Mouse (Mus musculus) left cerebral cortex, adult 2 months (tissue): ENCODE results near the gene Csnk1g1. TPM values are rescaled to one million over a fixed set of nuclear protein-coding genes. Genes with fewer than 3 reads are reported as not detected.

Experiments used
- DNase-seq, 2 experiments: peaks; one replicate each; pipeline ENCODE4 v3.0.0; 2021 to 2022; ENCODE audit warnings: low spot score in 2 of 2, mixed read lengths in 1 of 2; ENCODE audit errors: extremely low spot score in 1 of 2
- H3K27ac ChIP-seq: fragments of 200-600 bp; 2 replicates; pipeline ENCODE4 v1.8.1; 2022
- H3K4me3 ChIP-seq: fragments of 200-600 bp; 2 replicates; pipeline ENCODE4 v1.8.1; 2022
- CTCF ChIP-seq: fragments of 200-600 bp; IDR thresholded peaks from 2 replicates; pipeline ENCODE4 v1.8.1; 2022; ENCODE audit warnings: antibody characterized with exemption, mild to moderate bottlenecking, moderate library complexity
- intact Hi-C: fragments of 180-260 bp; cut with DNase I; formaldehyde crosslinking; loops from one replicate; pipeline ENCODE4 v1.15.1; 2025
- long read RNA-seq, 2 experiments: library from polyadenylated mRNA; stranded (forward); transcript quantifications; one replicate each; pipeline ENCODE4 v2.0.0; 2021; ENCODE audit warnings: borderline mapping rate in 2 of 2
- total RNA-seq, 2 experiments: library from RNA; stranded (reverse); gene quantifications; 2 replicates each; pipeline ENCODE4 v1.2.3; 2021

Csnk1g1 gene
- 10 to 100 TPM; 42.3 to 47.1 TPM for total RNA-seq
- long read RNA-seq, experiment 1, full-length matches to known transcripts = 1 of 13 reads
- long read RNA-seq, experiment 1, partial matches to known transcripts = 4 of 13 reads
- long read RNA-seq, experiment 1, other reads (novel, unspliced or antisense) = 8 of 13 reads
- long read RNA-seq, experiment 2, partial matches to known transcripts = 1 of 6 reads
- long read RNA-seq, experiment 2, other reads (novel, unspliced or antisense) = 5 of 6 reads

DNA sequence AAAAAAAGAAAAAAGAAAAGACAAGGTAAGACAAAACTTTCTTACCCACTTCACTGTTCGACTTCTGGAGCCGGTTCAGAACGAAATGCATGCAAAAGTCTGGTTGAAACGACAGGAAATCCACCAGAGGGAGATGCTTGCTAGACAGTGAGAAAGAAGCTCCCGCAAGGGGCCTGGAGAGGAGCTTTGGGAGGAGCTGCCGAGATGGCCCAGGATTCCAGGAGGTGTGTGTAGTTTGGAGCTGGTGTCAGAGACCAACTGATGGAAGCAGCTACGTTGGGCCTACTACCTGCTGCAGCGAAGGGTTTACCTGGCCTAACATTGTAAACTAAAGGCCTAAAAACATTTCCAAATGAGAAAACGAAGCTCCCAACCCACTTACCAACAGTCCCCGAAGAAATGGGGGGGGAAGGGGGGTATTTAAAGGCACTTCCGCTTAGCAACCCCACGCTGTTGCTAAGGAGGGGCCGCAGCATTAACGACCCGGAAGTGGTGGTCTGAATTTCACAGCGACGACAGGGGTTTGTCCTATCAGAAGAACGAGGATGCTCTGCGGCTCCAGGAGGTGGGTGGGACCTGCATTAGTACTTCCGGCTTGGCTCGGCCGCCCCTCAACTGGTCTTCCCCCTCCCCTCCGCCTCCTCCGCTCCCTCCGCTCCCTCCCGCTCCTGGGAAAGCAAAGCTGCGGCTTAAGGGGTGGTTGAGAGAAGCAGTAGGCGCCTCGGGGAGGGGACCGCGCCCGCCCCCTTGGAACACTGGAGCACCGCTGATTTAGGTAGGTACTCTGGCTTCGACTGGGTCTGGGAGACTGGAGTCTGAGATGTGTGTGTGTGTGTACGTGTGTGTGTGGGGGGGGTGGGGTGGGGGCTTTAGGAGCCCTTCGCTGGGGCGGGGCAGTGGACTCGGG, at the start of gene Csnk1g1, which contains the start of gene Trip4:
Gene Csnk1g1, plus strand, starts transcription at position 531 of the 907 bp plus-strand sequence.
Gene Trip4, minus strand, starts transcription at position 401 of the 907 bp plus-strand sequence.
- H3K4me3 ChIP-seq = peak within 1 kb of the TSS; percentile 85
- DNase-seq = peak; percentile 92 to 95
- H3K27ac ChIP-seq = peak within 1 kb of the TSS; percentile 88
- TF ChIP-seq CTCF = peak; percentile 58
- intact Hi-C loops = loop anchor here (2.0 kb wide), 3 partner anchors 24 to 216 kb away; partner anchors contain the start of gene Ppib

DNA sequence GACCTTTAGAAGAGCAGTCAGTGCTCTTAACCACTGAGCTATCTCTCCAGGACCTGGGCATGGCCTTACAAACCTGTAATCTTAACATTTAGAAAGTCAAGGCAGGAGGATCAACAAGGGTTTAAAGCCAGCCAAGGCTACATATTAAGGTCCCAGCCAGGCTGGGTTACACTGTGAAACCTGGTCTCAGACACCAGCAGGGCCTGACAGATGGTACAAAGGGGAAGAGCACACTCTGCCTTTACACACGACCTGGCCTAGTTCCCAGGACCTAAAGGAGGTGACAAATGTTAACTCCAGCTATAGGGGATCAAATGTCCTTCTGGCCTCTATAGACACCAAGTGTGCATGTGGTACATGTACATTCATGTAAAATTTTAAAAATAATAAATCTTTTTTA, 49.1 kb upstream of the Csnk1g1 start:
- H3K27ac ChIP-seq = no peak overlapping the region
- TF ChIP-seq CTCF = no peak
- no peak overlapping the region for H3K4me3 ChIP-seq
- DNase-seq = no peak
- intact Hi-C loops = no loop called here

- DNase-seq = peak; percentile 83 to 86
- TF ChIP-seq CTCF = no peak; the same call in 1 of the 2 replicates
- peak overlapping the region; percentile 56; the same call in 1 of the 2 replicates for H3K27ac ChIP-seq
- intact Hi-C loops = loop anchor here (2.0 kb wide), 1 partner anchor 24 kb away; the partner anchor contains the start of genes Csnk1g1 and Trip4
- peak overlapping the region; percentile 67 for H3K4me3 ChIP-seq
Measured at GRCm38 (mm10) chr9:65884564-65885315, 24.0 kb upstream of the Csnk1g1 start.

DNA sequence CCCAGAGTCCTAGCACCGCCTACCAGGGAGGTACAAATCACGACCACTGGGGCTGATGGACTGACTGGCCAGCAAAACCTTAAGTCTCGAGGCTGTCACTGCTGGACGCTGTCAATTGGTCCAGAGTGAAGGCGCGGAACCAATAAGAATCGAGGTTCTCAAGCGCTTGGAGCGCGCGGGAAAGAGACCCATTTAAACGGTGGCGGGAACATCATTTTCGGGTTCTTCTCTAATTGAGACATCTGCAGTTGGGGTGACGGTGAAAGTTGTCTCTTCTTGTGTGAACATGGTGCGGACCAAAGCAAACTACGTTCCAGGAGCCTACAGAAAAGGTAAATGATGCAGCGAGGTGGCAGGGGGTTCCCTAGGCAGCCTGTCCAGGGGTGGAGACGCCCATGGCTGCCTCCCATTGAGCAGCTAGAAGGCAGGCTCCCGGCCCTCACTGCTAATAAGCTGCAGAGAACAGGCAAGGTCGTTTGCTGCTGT, 18.5 kb upstream of the Csnk1g1 start, which contains the start of gene Pclaf:
Gene Pclaf, plus strand, starts transcription at position 95 of the 486 bp plus-strand sequence.
- intact Hi-C loops = no loop called here
- peak; percentile 32 to 46 for DNase-seq
- H3K27ac ChIP-seq = no peak within 1 kb of the TSS
- H3K4me3 ChIP-seq = peak within 1 kb of the TSS; percentile 30
- TF ChIP-seq CTCF = no peak; the same call in 1 of the 2 replicates

DNA sequence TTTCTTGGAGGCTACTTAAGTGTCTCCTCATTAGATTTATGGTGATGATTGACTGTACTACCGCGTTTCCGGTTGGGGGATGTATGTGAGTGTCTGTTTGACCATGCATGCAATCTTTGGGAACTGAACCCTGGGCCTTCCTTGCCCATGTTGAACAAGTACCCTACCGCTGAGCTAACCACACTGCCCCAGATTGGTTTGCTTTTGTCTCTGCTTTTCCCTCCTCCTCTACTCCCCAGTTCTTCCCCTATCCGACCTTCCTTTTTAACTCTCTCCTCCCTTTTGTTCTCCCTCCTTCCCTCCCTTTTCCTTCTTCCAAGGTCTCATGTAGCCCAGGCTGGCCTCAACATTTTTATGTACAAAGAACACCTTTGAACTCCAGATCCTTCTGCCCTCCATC, 17.6 kb upstream of the Csnk1g1 start:
- DNase-seq = no peak
- no peak overlapping the region for H3K27ac ChIP-seq
- intact Hi-C loops = no loop called here
- no peak for TF ChIP-seq CTCF
- no peak overlapping the region for H3K4me3 ChIP-seq

DNA sequence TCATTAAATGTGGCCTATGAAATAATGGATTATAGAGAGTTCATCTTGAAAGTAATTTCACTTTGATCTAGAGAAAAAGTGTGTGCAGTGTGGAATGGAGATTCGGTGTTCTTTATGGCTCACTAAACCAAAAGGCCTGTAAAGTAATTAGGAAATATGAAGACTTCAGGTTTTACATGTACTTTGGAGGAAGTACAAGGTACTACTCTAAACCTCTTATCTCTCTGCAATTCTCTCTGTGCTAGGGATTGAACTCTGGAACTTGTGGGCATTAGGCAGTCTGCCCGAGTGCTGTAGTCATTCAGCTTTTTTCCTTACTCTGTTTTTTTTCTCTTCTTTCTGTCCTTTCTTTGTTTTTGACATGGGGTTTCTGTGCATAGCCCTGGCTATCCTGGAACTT, 11.7 kb upstream of the Csnk1g1 start:
- H3K4me3 ChIP-seq = no peak overlapping the region
- intact Hi-C loops = no loop called here
- no peak for TF ChIP-seq CTCF
- H3K27ac ChIP-seq = no peak overlapping the region
- DNase-seq = no peak

GRCm38 (mm10) chr9:65902879-65903278, 5.8 kb upstream of the Csnk1g1 start:
- DNase-seq = no peak
- intact Hi-C loops = no loop called here
- no peak overlapping the region for H3K4me3 ChIP-seq

GRCm38 (mm10) chr9:65903419-65903818, 5.3 kb upstream of the Csnk1g1 start:
- H3K4me3 ChIP-seq = no peak overlapping the region
- TF ChIP-seq CTCF = peak; percentile 28
- intact Hi-C loops = no loop called here
- no peak for DNase-seq
- no peak overlapping the region for H3K27ac ChIP-seq

More at GRCm38 (mm10) chr9:65902879-65903278, 5.8 kb upstream of the Csnk1g1 start:
- no peak for TF ChIP-seq CTCF
- H3K27ac ChIP-seq = no peak overlapping the region

DNA sequence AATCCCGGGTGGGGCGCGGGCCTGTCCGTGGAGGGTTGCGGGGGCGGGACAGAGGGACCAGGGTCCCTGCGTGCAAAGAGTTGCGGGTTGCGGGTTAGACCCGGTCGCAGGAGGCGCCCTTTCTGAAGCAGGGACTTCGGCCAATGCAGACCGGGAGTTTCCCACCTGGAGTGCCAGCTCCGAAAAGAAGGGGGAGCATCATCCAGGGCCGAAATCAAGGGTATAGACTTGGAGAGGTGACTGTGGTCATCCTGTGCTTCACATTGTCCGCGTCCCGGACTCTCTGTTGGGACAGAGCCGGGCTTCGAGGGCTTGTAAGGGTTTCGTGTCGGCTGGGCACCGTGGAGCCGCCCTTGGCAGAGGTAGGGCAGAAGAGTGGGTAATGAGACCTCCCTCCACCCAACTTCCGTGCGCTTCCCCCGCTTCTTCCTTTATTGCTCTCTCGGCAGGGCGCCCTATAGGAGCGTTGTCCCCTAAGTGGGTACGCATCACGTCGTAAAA, 627 bp downstream of the Csnk1g1 start:
- intact Hi-C loops = loop anchor here (2.0 kb wide), 3 partner anchors 25 to 215 kb away; partner anchors contain the start of gene Ppib
- TF ChIP-seq CTCF = peak; percentile 3
- Histone ChIP-seq H3K4me3 (peak overlapping the region; percentile 85), H3K27ac (peak overlapping the region; percentile 88)
- DNase-seq = peak in 1 of 2 experiments; percentile 51

- no peak for DNase-seq
- H3K4me3 ChIP-seq = peak overlapping the region; percentile 85
- no peak for TF ChIP-seq CTCF
- intact Hi-C loops = loop anchor here (2.0 kb wide), 3 partner anchors 25 to 215 kb away; partner anchors contain the start of gene Ppib
- H3K27ac ChIP-seq = peak overlapping the region; percentile 88
Measured at GRCm38 (mm10) chr9:65909837-65910236, 1.1 kb downstream of the Csnk1g1 start.

DNA sequence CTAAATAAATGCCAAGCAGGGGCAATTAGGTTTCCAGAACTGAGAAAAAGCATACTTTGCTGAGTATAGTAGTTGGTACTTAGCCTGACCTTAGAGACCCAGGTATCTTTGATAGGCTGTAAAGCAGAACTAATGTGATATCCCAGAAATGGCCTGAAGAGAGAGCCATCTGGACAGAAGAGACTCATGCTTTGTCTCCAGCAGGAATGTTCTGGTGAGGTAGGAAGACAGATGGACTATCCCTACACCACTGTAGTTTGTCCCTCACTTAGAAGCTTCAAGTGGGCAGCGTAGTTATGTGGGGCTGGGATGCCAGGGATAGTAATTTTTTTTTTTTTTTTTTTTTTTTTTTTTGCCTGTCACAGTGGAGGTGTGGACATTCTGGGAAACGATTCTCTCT, 5.3 kb downstream of the Csnk1g1 start:
- intact Hi-C loops = no loop called here
- no peak; the same call in none of the 2 replicates for TF ChIP-seq CTCF
- Histone ChIP-seq H3K4me3 (no peak overlapping the region), H3K27ac (no peak overlapping the region)
- no peak for DNase-seq
